Mouse (Mus musculus): ENCODE results near the gene Itprid1. TPM values are rescaled to one million over a fixed set of nuclear protein-coding genes. Genes with fewer than 3 reads are reported as not detected.
A peak's percentile ranks its signal among the peaks of the same experiment; 100 is the strongest.

Gene Itprid1
- polyA plus RNA-seq, 1 experiment, result 0.19 TPM

DNA sequence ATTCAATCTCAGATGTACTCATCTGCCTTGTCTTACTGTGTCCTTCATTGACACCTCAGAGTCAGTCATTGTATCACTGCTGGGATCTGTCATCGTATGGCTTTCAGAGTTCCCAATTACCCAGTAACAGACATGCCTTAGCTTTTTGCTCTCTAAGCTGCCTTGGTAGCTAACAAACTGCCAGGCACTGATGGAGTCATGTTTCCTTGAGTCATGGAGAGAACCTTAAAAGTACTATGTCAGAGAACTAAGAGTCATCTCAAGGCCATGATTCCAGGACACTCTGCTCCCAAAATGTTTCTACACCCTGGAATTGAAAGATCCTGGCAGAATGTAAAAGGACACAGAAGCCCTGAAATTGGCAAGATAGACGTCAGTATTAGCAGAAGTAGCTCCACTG is 143.1 kb downstream of the Itprid1 start:
- Histone ChIP-seq H3K4me3 (ENCODE audit: low read depth, low read length) (no peak overlapping the region), H3K36me3 (ENCODE audit: control insufficient read depth, insufficient read depth, low read length, poor library complexity, severe bottlenecking) (no peaks in the 10 kb centered on the region), H3K4me1 (ENCODE audit: control insufficient read depth, insufficient read depth, low read length) (no peaks in the 10 kb centered on the region), H3K27me3 (ENCODE audit: control insufficient read depth, insufficient read depth, low read length, poor library complexity, severe bottlenecking) (no peaks in the 10 kb centered on the region), H3K9ac (ENCODE audit: low read depth, poor library complexity, severe bottlenecking) (no peak overlapping the region), H3K9me3 (replicated peaks; ENCODE audit: control insufficient read depth, insufficient read depth, low read length, poor library complexity, severe bottlenecking) (no peaks in the 10 kb centered on the region), H3K27ac (ENCODE audit: insufficient read depth, low read length) (no peak overlapping the region)
- TF ChIP-seq CTCF (IDR thresholded peaks at IDR 0.05; ENCODE audit: low read depth, low read length), result no peak
- TF ChIP-seq EP300 (IDR thresholded peaks at IDR 0.05; ENCODE audit: insufficient read depth, low read depth, low read length), result no peak
- no peak for TF ChIP-seq POLR2A (IDR thresholded peaks at IDR 0.05; ENCODE audit: insufficient read depth, low read length)

DNA sequence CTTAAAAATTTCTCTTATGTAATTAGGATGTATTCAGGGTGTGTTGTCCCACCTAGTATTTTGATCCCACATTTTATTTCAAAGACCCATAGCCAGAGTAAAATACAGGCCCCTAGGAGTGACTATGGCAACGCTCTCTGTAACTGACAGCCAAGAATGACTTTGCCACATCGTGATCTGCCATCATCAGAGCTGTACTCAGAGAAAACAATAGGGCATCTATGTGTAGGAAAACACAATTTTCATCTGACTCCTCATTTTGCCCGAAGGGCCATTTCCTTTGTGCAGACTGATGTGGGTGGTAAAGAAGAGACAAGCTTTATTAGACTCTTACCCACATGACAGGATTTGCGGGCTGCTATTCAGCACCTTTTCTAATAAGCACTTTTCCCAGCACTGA is 172.0 kb downstream of the Itprid1 start:
- Histone ChIP-seq H3K36me3 (ENCODE audit: control insufficient read depth, insufficient read depth, low read length, poor library complexity, severe bottlenecking) (no peaks in the 10 kb centered on the region), H3K27me3 (ENCODE audit: control insufficient read depth, insufficient read depth, low read length, poor library complexity, severe bottlenecking) (no peaks in the 10 kb centered on the region), H3K9me3 (replicated peaks; ENCODE audit: control insufficient read depth, insufficient read depth, low read length, poor library complexity, severe bottlenecking) (no peaks in the 10 kb centered on the region), H3K4me1 (ENCODE audit: control insufficient read depth, insufficient read depth, low read length) (no peaks in the 10 kb centered on the region), H3K4me3 (ENCODE audit: low read depth, low read length) (no peak overlapping the region), H3K27ac (ENCODE audit: insufficient read depth, low read length) (no peak overlapping the region), H3K9ac (ENCODE audit: low read depth, poor library complexity, severe bottlenecking) (no peak overlapping the region)
- TF ChIP-seq EP300 (IDR thresholded peaks at IDR 0.05; ENCODE audit: insufficient read depth, low read depth, low read length), result no peak
- no peak for TF ChIP-seq POLR2A (IDR thresholded peaks at IDR 0.05; ENCODE audit: insufficient read depth, low read length)
- TF ChIP-seq CTCF (IDR thresholded peaks at IDR 0.05; ENCODE audit: low read depth, low read length), result no peak

DNA sequence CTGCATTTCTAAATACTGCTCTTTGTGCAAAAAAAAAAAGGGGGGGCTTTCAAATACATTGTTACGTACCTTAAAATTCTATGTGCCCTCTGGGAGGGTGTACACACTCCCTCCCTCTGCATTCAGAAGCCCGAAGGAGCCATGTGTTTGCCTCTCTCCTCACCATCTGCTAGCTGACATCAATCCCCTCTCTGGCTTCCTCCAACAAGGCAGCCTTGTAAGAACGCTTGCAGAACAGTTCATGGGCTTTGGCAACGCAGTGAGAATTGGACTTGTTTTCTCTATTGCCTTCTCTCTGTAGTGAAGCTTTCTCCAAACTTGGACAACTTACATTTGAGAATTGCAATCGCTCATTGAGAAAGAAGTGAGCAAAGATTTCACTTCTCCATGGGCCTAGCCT is 175.7 kb downstream of the Itprid1 start:
- TF ChIP-seq POLR2A (IDR thresholded peaks at IDR 0.05; ENCODE audit: insufficient read depth, low read length) (no peak), CTCF (IDR thresholded peaks at IDR 0.05; ENCODE audit: low read depth, low read length) (no peak), EP300 (IDR thresholded peaks at IDR 0.05; ENCODE audit: insufficient read depth, low read depth, low read length) (no peak)
- Histone ChIP-seq H3K27ac (ENCODE audit: insufficient read depth, low read length) (no peak overlapping the region), H3K4me3 (ENCODE audit: low read depth, low read length) (no peak overlapping the region), H3K36me3 (ENCODE audit: control insufficient read depth, insufficient read depth, low read length, poor library complexity, severe bottlenecking) (no peaks in the 10 kb centered on the region), H3K4me1 (ENCODE audit: control insufficient read depth, insufficient read depth, low read length) (no peaks in the 10 kb centered on the region), H3K9me3 (replicated peaks; ENCODE audit: control insufficient read depth, insufficient read depth, low read length, poor library complexity, severe bottlenecking) (no peaks in the 10 kb centered on the region), H3K27me3 (ENCODE audit: control insufficient read depth, insufficient read depth, low read length, poor library complexity, severe bottlenecking) (no peaks in the 10 kb centered on the region), H3K9ac (ENCODE audit: low read depth, poor library complexity, severe bottlenecking) (no peak overlapping the region)

DNA sequence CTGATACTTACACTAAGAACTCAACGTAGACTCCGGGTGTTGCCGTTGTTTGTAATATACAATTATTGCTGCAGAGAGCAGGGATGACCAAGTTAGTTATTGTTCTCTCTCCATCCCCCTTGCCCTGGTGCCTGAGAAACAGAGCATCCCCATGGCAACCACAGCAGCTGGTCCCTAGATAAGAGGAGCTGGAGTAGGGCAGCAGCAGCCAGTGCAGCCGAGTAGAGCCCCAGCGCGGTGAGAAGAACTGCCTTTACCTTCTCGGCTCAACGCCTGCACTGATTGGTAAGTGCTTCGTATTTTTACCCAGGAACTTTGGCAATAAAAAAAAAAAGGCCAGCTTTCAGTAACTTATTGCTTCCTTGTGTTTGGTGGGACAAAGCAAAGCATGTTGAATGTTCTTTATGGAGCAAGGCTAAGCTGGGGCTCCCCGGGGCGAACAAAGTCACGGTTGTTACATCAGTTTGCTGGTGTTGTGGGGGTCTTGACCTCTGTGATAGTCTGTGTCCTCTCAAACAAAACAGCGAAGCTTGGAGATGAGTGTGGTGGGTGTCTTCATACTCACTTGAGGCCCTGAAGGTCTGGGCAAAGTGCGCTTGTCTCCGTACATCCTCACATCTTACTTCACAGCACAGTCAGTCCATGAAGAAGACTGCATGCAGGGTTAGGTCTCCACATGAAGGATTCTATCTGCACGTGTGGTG is 180.7 kb downstream of the Itprid1 start, which contains the start of gene Ppp1r17:
Ppp1r17 (plus strand) TSS at position 207 of the 704 bp plus-strand sequence.
- no peak within 1 kb of the TSS for H3K9ac ChIP-seq (ENCODE audit: low read depth, poor library complexity, severe bottlenecking)
- H3K4me1 ChIP-seq (ENCODE audit: control insufficient read depth, insufficient read depth, low read length), result no peaks in the 10 kb centered on the region
- H3K36me3 ChIP-seq (ENCODE audit: control insufficient read depth, insufficient read depth, low read length, poor library complexity, severe bottlenecking), result no peaks in the 10 kb centered on the region
- H3K27ac ChIP-seq (ENCODE audit: insufficient read depth, low read length), result no peak within 1 kb of the TSS
- no peaks in the 10 kb centered on the region for H3K9me3 ChIP-seq (replicated peaks; ENCODE audit: control insufficient read depth, insufficient read depth, low read length, poor library complexity, severe bottlenecking)
- H3K4me3 ChIP-seq (ENCODE audit: low read depth, low read length), result no peak within 1 kb of the TSS
- no peak for TF ChIP-seq CTCF (IDR thresholded peaks at IDR 0.05; ENCODE audit: low read depth, low read length)
- TF ChIP-seq POLR2A (IDR thresholded peaks at IDR 0.05; ENCODE audit: insufficient read depth, low read length), result no peak
- TF ChIP-seq EP300 (IDR thresholded peaks at IDR 0.05; ENCODE audit: insufficient read depth, low read depth, low read length), result no peak
- no peaks in the 10 kb centered on the region for H3K27me3 ChIP-seq (ENCODE audit: control insufficient read depth, insufficient read depth, low read length, poor library complexity, severe bottlenecking)

DNA sequence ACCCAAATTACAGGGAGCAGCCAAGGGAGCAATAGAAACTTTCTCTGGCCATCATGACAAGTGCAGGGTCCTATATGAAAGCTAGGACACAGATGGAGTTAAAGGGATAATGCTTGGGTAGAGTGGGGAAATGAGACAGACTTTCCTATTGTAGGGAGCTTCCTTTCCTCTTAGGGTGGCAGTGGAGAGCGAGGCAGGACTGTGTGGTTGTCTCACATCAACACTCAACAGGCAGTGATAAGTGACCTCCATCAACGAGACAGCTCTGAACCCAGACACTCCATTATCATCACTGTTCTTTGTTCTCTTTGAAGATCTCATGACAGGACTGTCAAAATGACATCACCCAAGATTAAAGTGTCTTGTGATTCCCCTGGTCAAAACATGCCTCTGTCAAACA is 182.9 kb downstream of the Itprid1 start:
- Histone ChIP-seq H3K27ac (ENCODE audit: insufficient read depth, low read length) (no peak overlapping the region), H3K9ac (ENCODE audit: low read depth, poor library complexity, severe bottlenecking) (no peak overlapping the region), H3K9me3 (replicated peaks; ENCODE audit: control insufficient read depth, insufficient read depth, low read length, poor library complexity, severe bottlenecking) (no peaks in the 10 kb centered on the region), H3K27me3 (ENCODE audit: control insufficient read depth, insufficient read depth, low read length, poor library complexity, severe bottlenecking) (no peaks in the 10 kb centered on the region), H3K36me3 (ENCODE audit: control insufficient read depth, insufficient read depth, low read length, poor library complexity, severe bottlenecking) (no peaks in the 10 kb centered on the region), H3K4me1 (ENCODE audit: control insufficient read depth, insufficient read depth, low read length) (no peaks in the 10 kb centered on the region), H3K4me3 (ENCODE audit: low read depth, low read length) (no peak overlapping the region)
- TF ChIP-seq POLR2A (IDR thresholded peaks at IDR 0.05; ENCODE audit: insufficient read depth, low read length) (no peak), CTCF (IDR thresholded peaks at IDR 0.05; ENCODE audit: low read depth, low read length) (no peak)

DNA sequence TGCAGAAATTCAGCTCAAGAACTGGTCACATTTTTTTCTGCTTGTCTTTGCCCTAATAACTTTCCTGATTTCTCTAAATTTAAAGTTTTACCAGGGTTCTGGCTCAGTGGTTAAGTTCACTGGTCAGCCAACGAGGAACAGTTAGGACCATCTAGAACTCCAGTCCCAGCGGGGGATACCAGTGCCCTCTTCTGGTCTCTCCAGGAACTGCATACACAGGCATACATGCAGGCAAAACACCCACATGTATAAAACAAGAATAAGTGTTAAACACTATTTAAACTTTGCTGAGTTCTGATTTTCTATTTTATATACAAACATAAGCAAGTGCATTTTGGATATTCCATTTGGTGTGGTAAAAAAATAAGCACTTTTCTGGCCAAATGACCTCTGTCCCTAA is 188.8 kb downstream of the Itprid1 start:
- H3K27me3 ChIP-seq (ENCODE audit: control insufficient read depth, insufficient read depth, low read length, poor library complexity, severe bottlenecking), result no peaks in the 10 kb centered on the region
- H3K9me3 ChIP-seq (replicated peaks; ENCODE audit: control insufficient read depth, insufficient read depth, low read length, poor library complexity, severe bottlenecking), result no peaks in the 10 kb centered on the region
- TF ChIP-seq CTCF (IDR thresholded peaks at IDR 0.05; ENCODE audit: low read depth, low read length) (peak; percentile 52), EP300 (IDR thresholded peaks at IDR 0.05; ENCODE audit: insufficient read depth, low read depth, low read length) (no peak)
- H3K4me3 ChIP-seq (ENCODE audit: low read depth, low read length), result no peak overlapping the region
- H3K36me3 ChIP-seq (ENCODE audit: control insufficient read depth, insufficient read depth, low read length, poor library complexity, severe bottlenecking), result no peaks in the 10 kb centered on the region
- no peak overlapping the region for H3K9ac ChIP-seq (ENCODE audit: low read depth, poor library complexity, severe bottlenecking)
- no peak overlapping the region for H3K27ac ChIP-seq (ENCODE audit: insufficient read depth, low read length)
- no peaks in the 10 kb centered on the region for H3K4me1 ChIP-seq (ENCODE audit: control insufficient read depth, insufficient read depth, low read length)
